Mouse (Mus musculus) embryonic fibroblast, embryonic 13.5 days (primary cell): ENCODE data around the gene Bst2.

ENCODE experiments used
- CTCF ChIP-seq: IDR thresholded peaks from 2 replicates; pipeline ENCODE4 v1.5.1; 2011; ENCODE audit warnings: mild to moderate bottlenecking, control low read depth, low read length, moderate library complexity, borderline replicate concordance; ENCODE audit not compliant: insufficient read depth
- POLR2A ChIP-seq: IDR thresholded peaks from 2 replicates; pipeline ENCODE4 v1.6.1; 2011; ENCODE audit warnings: low read depth, mild to moderate bottlenecking, control low read depth, low read length, moderate library complexity

DNA sequence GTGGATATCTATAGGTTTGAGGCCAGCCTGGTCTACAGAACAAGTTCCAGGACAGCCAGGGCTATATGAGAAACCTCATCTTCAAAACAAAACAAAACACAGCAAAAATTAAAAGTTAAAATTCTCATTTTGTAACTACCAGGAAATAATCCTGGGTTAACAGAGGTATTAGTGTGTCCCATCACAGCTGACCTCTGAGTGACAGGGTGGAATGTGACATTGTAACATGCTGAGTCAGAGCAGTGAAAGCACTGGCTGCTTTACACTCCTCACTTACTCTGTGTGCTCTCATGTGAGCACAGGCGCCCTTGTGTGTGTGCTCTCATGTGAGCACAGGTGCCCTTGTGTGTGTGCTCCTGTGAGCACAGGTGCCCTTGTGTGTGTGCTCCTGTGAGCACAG is 37.8 kb upstream of the Bst2 start:
- TF ChIP-seq POLR2A, result no peak
- TF ChIP-seq CTCF, result no peak
